Mouse (Mus musculus) kidney, adult 2 months (tissue): ENCODE data around the gene Fam168a. TPM values are rescaled to one million over a fixed set of nuclear protein-coding genes. Genes with fewer than 3 reads are reported as not detected.
"Not testable (repeated sequence)": the region's sequence is repeated elsewhere in the genome, so short reads cannot be mapped to it uniquely, and the experiment has no call there.

ENCODE experiments used
- DNase-seq: peaks from one replicate; pipeline ENCODE4 v3.0.0; 2021
- H3K27ac ChIP-seq: fragments of 200-500 bp; 2 replicates; pipeline ENCODE4 v1.5.1; 2012; ENCODE audit warnings: low read depth, low read length, control low read depth, inconsistent platforms; ENCODE audit not compliant: insufficient read depth
- H3K27me3 ChIP-seq: fragments of 200-500 bp; replicated peaks from 2 replicates; pipeline ENCODE4 v1.6.1; 2012; ENCODE audit warnings: mild to moderate bottlenecking, moderate library complexity, low read length, inconsistent platforms; ENCODE audit not compliant: control insufficient read depth, insufficient read depth
- H3K36me3 ChIP-seq: fragments of 200-500 bp; 2 replicates; pipeline ENCODE4 v1.6.1; 2012; ENCODE audit warnings: mild to moderate bottlenecking, moderate library complexity, low read length, inconsistent platforms; ENCODE audit not compliant: control insufficient read depth, insufficient read depth
- H3K4me1 ChIP-seq: fragments of 200-500 bp; 2 replicates; pipeline ENCODE4 v1.6.1; 2011; ENCODE audit warnings: low read length; ENCODE audit not compliant: control insufficient read depth, insufficient read depth
- H3K4me3 ChIP-seq: fragments of 200-500 bp; 2 replicates; pipeline ENCODE4 v1.5.1; 2011; ENCODE audit warnings: mild to moderate bottlenecking, low read depth, low read length, control low read depth; ENCODE audit not compliant: insufficient read depth
- CTCF ChIP-seq: fragments of 200-500 bp; conservative IDR thresholded peaks from 2 replicates; pipeline ENCODE4 v1.5.1; 2011; ENCODE audit warnings: low read depth, mild to moderate bottlenecking, control low read depth, low read length, moderate library complexity, mixed read lengths; ENCODE audit not compliant: insufficient read depth, insufficient read length
- POLR2A ChIP-seq: fragments of 200-500 bp; IDR thresholded peaks from one replicate; pipeline ENCODE4 v1.6.1; 2011; ENCODE audit warnings: low read depth, low read length, control low read depth
- WGBS: fragments of 180-500 bp; shearing (Covaris S2); methylation state at CpG from one replicate; pipeline ENCODE4 v1.1.7; 2018; 5-methylcytosine and 5-hydroxymethylcytosine counted together
- polyA plus RNA-seq: library from polyadenylated mRNA; depleted of rRNA; stranded (reverse); fragments of >200 nt; gene quantifications from 2 replicates; pipeline ENCODE4 v1.2.3, GENCODE M21; 2012

Fam168a gene
- polyA plus RNA-seq, 1 experiment: 47.1 TPM

- Histone ChIP-seq H3K27me3 (no peaks in the 10 kb centered on the region), H3K27ac (no peak overlapping the region), H3K4me3 (no peak overlapping the region), H3K4me1 (no peaks in the 10 kb centered on the region; the same call in 1 of the 2 replicates), H3K36me3 (no peaks in the 10 kb centered on the region)
- TF ChIP-seq CTCF: no peak
- no peak for TF ChIP-seq POLR2A
- no peak for DNase-seq
- WGBS: 35% methylated on average over 7 of the region's 7 CpGs
Observed at GRCm38 (mm10) chr7:100733051-100733813, 26.8 kb downstream of the Fam168a start.

DNA sequence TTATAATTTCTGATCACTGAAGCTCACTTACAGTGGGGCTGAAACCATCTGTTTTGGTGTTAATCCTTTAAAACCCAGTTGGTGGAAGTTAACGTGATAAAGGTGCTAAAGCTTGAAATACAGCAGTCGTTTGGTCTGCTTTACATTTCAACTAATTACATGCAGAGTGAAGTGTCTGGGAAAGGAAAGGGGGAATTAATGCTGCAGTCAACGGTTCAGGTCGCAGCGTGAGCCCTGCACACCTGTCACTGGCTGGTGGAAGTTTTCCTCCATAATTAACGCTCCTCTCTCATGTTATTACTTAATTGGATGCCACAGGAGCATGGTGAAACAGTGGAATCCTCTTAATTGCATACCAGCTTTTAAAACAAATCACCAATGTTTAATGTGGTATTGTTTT is 27.8 kb downstream of the Fam168a start:
- no peak for TF ChIP-seq POLR2A
- no peak for TF ChIP-seq CTCF
- no peak for DNase-seq
- H3K4me3 ChIP-seq: no peak overlapping the region
- no peak overlapping the region for H3K27ac ChIP-seq
- no peaks in the 10 kb centered on the region for H3K27me3 ChIP-seq
- H3K4me1 ChIP-seq: no peaks in the 10 kb centered on the region; the same call in 1 of the 2 replicates
- no peaks in the 10 kb centered on the region for H3K36me3 ChIP-seq
- WGBS: 47% methylated on average over 6 of the region's 6 CpGs

- 89% methylated on average over 2 of the region's 2 CpGs for WGBS
- not testable (repeated sequence) for H3K27me3 ChIP-seq, H3K4me3 ChIP-seq, DNase-seq, H3K36me3 ChIP-seq, H3K27ac ChIP-seq, H3K4me1 ChIP-seq
Observed at GRCm38 (mm10) chr7:100734905-100735304, 28.5 kb downstream of the Fam168a start.

DNA sequence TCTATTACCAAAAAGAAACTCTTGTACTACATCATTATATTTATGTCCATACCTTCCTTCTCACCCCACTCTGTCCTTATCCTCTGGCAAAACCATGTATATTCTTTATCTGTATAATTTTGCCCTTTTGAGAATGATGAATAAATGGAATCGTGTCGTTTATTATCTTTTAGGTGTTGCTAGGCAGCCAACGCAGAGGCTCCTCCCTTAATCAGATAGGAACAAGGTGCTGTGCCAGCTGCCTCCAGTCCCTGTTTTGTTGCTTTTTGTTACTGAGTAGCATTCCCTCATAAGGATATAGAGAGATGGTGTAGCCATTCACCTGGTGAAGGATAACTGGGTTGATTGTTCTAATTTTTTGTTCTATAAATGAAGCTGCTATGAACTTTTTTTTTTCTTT is 29.7 kb downstream of the Fam168a start:
- Histone ChIP-seq H3K36me3 (no peaks in the 10 kb centered on the region), H3K4me3 (no peak overlapping the region), H3K27me3 (no peaks in the 10 kb centered on the region), H3K4me1 (no peaks in the 10 kb centered on the region; the same call in 1 of the 2 replicates), H3K27ac (no peak overlapping the region)
- TF ChIP-seq POLR2A (no peak), CTCF (no peak)
- 85% methylated on average over 3 of the region's 3 CpGs for WGBS
- no peak for DNase-seq

DNA sequence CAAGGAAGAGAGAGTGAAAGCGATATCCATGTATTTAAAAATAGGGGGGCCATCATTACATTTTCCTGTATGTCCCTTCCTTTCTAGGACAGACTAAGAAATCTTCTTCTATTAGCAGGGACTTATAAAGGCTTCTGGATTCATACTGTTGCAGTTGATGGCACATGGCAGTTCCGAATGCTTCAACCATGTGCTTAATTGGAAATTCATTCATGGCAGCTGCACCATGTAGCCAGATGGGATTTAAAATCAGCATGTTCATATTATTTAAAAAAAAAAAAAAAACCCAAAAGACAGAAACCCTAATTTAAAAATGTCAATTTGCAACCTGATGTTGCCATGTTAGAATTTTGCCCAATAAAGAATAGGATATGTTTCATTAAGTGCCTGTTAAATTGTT is 37.9 kb downstream of the Fam168a start:
- no peaks in the 10 kb centered on the region for H3K4me1 ChIP-seq
- TF ChIP-seq POLR2A (no peak), CTCF (no peak)
- H3K27ac ChIP-seq: no peak overlapping the region
- no peak overlapping the region for H3K4me3 ChIP-seq
- no peaks in the 10 kb centered on the region for H3K36me3 ChIP-seq
- H3K27me3 ChIP-seq: no peaks in the 10 kb centered on the region
- 95% methylated on average over 2 of the region's 2 CpGs for WGBS
- DNase-seq: no peak

DNA sequence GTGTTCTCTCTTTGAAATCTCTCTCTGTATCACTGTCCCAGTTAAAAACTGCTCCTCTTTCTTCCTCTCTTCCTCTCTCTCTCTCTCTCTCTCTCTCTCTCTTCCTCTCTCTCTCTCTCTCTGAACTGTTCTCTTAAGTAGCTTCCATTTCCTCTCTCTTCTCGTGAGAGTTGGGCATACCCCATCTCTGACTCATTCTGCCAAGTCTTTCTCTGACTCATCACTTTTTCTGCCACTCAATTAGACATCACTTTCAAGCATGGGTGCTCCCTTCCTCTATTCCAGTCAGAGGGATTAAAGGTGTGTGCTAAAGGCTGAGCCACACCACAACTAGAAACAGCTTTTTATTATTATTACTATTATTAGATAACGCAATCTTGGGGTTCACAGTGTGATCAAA is 43.7 kb downstream of the Fam168a start:
- TF ChIP-seq CTCF (no peak), POLR2A (no peak)
- no peak overlapping the region for H3K4me3 ChIP-seq
- no peak for DNase-seq
- H3K36me3 ChIP-seq: no peaks in the 10 kb centered on the region
- no peak overlapping the region for H3K27ac ChIP-seq
- no peaks in the 10 kb centered on the region for H3K4me1 ChIP-seq
- H3K27me3 ChIP-seq: no peaks in the 10 kb centered on the region
- WGBS: 63% methylated on average over 2 of the region's 2 CpGs

- DNase-seq: no peak
- no peaks in the 10 kb centered on the region for H3K4me1 ChIP-seq
- no peaks in the 10 kb centered on the region for H3K27me3 ChIP-seq
- WGBS: 84% methylated on average over 7 of the region's 7 CpGs
- no peaks in the 10 kb centered on the region for H3K36me3 ChIP-seq
- no peak for TF ChIP-seq CTCF
- TF ChIP-seq POLR2A: no peak
- no peak overlapping the region for H3K4me3 ChIP-seq
- H3K27ac ChIP-seq: no peak overlapping the region
Observed at GRCm38 (mm10) chr7:100758718-100759117, 52.3 kb downstream of the Fam168a start.
